Mouse (Mus musculus) MEL (cell line): Measurements from ENCODE around the gene Grip1. TPM values are rescaled to one million over a fixed set of nuclear protein-coding genes. Genes with fewer than 3 reads are reported as not detected.

ENCODE experiments used
- DNase-seq: peaks from one replicate; pipeline ENCODE4 v3.0.0; 2011; ENCODE audit warnings: low read depth, low spot score
- H3K27ac ChIP-seq: 2 replicates; pipeline ENCODE4 v1.5.1; 2012; ENCODE audit warnings: low read depth, mild to moderate bottlenecking, control low read depth, low read length, moderate library complexity; ENCODE audit not compliant: control insufficient read depth
- H3K27me3 ChIP-seq, 2 experiments: fragments of 150-350 bp in 1 of 2; sonication (generic) in 1 of 2; 2 replicates each; pipeline ENCODE4 v1.6.1; 2012; ENCODE audit warnings: low read length in 2 of 2, mild to moderate bottlenecking in 2 of 2, improper control_type of control experiment in 1 of 2, moderate library complexity in 1 of 2; ENCODE audit not compliant: insufficient read depth in 2 of 2, control insufficient read depth in 1 of 2
- H3K36me3 ChIP-seq, 2 experiments: 2 replicates each; pipeline ENCODE4 v1.6.1; 2012 to 2014; ENCODE audit warnings: low read length in 2 of 2, improper control_type of control experiment in 1 of 2, inconsistent platforms in 1 of 2, mild to moderate bottlenecking in 1 of 2; ENCODE audit not compliant: insufficient read depth in 2 of 2, control insufficient read depth in 1 of 2
- H3K4me1 ChIP-seq, 2 experiments: fragments of 150-350 bp in 1 of 2; sonication (generic) in 1 of 2; 2 replicates each; pipeline ENCODE4 v1.6.1; 2012; ENCODE audit warnings: low read length in 2 of 2, improper control_type of control experiment in 1 of 2, mild to moderate bottlenecking in 1 of 2; ENCODE audit not compliant: insufficient read depth in 2 of 2, control insufficient read depth in 1 of 2
- H3K4me3 ChIP-seq, 2 experiments: fragments of 150-350 bp in 1 of 2; sonication (generic) in 1 of 2; 2 replicates each; pipeline ENCODE4 v1.5.1; 2012; ENCODE audit warnings: low read depth in 2 of 2, low read length in 2 of 2, mild to moderate bottlenecking in 2 of 2, moderate library complexity in 2 of 2, control low read depth in 1 of 2, improper control_type of control experiment in 1 of 2; ENCODE audit not compliant: control insufficient read depth in 1 of 2, insufficient read depth in 1 of 2
- H3K79me2 ChIP-seq: 2 replicates; pipeline ENCODE4 v1.6.1; 2012; ENCODE audit warnings: mild to moderate bottlenecking, low read length, moderate library complexity; ENCODE audit not compliant: control insufficient read depth, poor library complexity, insufficient read depth
- H3K9ac ChIP-seq: 2 replicates; pipeline ENCODE4 v1.6.1; 2012; ENCODE audit warnings: low read depth, mild to moderate bottlenecking, control low read depth, low read length, moderate library complexity; ENCODE audit not compliant: control insufficient read depth, poor library complexity, severe bottlenecking
- H3K9me3 ChIP-seq: fragments of 150-350 bp; sonication (generic); replicated peaks from 2 replicates; pipeline ENCODE4 v1.6.1; 2012; ENCODE audit warnings: mild to moderate bottlenecking, low read length, improper control_type of control experiment, moderate library complexity; ENCODE audit not compliant: insufficient read depth
- BHLHE40 ChIP-seq: IDR thresholded peaks from 2 replicates; pipeline ENCODE4 v1.6.1; 2012; ENCODE audit warnings: low read depth, mild to moderate bottlenecking, inconsistent platforms, low read length, improper control_type of control experiment, borderline replicate concordance
- CHD1 ChIP-seq: IDR thresholded peaks from 2 replicates; pipeline ENCODE4 v1.6.1; 2012; ENCODE audit warnings: low read depth, mild to moderate bottlenecking, inconsistent platforms, low read length, improper control_type of control experiment
- CHD2 ChIP-seq: IDR thresholded peaks from 2 replicates; pipeline ENCODE4 v1.6.1; 2011; ENCODE audit warnings: low read length, improper control_type of control experiment
- ETS1 ChIP-seq: IDR thresholded peaks from 2 replicates; pipeline ENCODE4 v1.6.1; 2012; ENCODE audit warnings: low read depth, mild to moderate bottlenecking, inconsistent platforms, low read length, improper control_type of control experiment, moderate library complexity
- GABPA ChIP-seq: IDR thresholded peaks from 2 replicates; pipeline ENCODE4 v1.6.1; 2012; ENCODE audit warnings: low read depth, mild to moderate bottlenecking, inconsistent platforms, low read length, improper control_type of control experiment, moderate library complexity
- GATA1 ChIP-seq: IDR thresholded peaks from 2 replicates; pipeline ENCODE4 v1.6.1; 2011; ENCODE audit warnings: low read depth, low read length, improper control_type of control experiment
- JUND ChIP-seq: IDR thresholded peaks from 2 replicates; pipeline ENCODE4 v1.6.1; 2011; ENCODE audit warnings: low read depth, mild to moderate bottlenecking, improper control_type of control experiment, low read length
- KAT2A ChIP-seq: conservative IDR thresholded peaks from 2 replicates; pipeline ENCODE4 v1.6.1; 2012; ENCODE audit warnings: low read depth, low read length, improper control_type of control experiment, inconsistent platforms
- MAX ChIP-seq: IDR thresholded peaks from 2 replicates; pipeline ENCODE4 v1.6.1; 2011; ENCODE audit warnings: low read length, improper control_type of control experiment
- MXI1 ChIP-seq: IDR thresholded peaks from 2 replicates; pipeline ENCODE4 v1.6.1; 2011; ENCODE audit warnings: mild to moderate bottlenecking, low read depth, low read length, improper control_type of control experiment
- MYC ChIP-seq: IDR thresholded peaks from 2 replicates; pipeline ENCODE4 v1.6.1; 2011; ENCODE audit warnings: low read depth, mild to moderate bottlenecking, low read length, improper control_type of control experiment, moderate library complexity
- NELFE ChIP-seq: IDR thresholded peaks from 2 replicates; pipeline ENCODE4 v1.6.1; 2011; ENCODE audit warnings: low read depth, low read length, improper control_type of control experiment
- NRF1 ChIP-seq: IDR thresholded peaks from 2 replicates; pipeline ENCODE4 v1.6.1; 2014; ENCODE audit warnings: low read depth, mild to moderate bottlenecking, inconsistent platforms, low read length, improper control_type of control experiment, moderate library complexity; ENCODE audit not compliant: poor library complexity, insufficient read depth, severe bottlenecking
- POLR2AphosphoS2 ChIP-seq: IDR thresholded peaks from 2 replicates; pipeline ENCODE4 v1.6.1; 2011; ENCODE audit warnings: low read length, improper control_type of control experiment
- POLR2AphosphoS5 ChIP-seq: IDR thresholded peaks from 2 replicates; pipeline ENCODE4 v1.6.1; 2012; ENCODE audit warnings: low read depth, borderline replicate concordance, mild to moderate bottlenecking, inconsistent platforms, low read length, moderate library complexity, mixed read lengths
- SMC3 ChIP-seq: IDR thresholded peaks from 2 replicates; pipeline ENCODE4 v1.6.1; 2011; ENCODE audit warnings: low read depth, low read length, improper control_type of control experiment
- TBP ChIP-seq: IDR thresholded peaks from 2 replicates; pipeline ENCODE4 v1.8.0; 2011; ENCODE audit warnings: low read depth, low read length, improper control_type of control experiment
- TCF12 ChIP-seq: IDR thresholded peaks from 2 replicates; pipeline ENCODE4 v1.6.1; 2014; ENCODE audit warnings: low read depth, mild to moderate bottlenecking, inconsistent platforms, low read length, improper control_type of control experiment, moderate library complexity
- ZC3H11A ChIP-seq: IDR thresholded peaks from 2 replicates; pipeline ENCODE4 v1.6.1; 2012; ENCODE audit warnings: low read depth, mild to moderate bottlenecking, inconsistent platforms, low read length, improper control_type of control experiment
- ZKSCAN1 ChIP-seq: IDR thresholded peaks from 2 replicates; pipeline ENCODE4 v1.6.1; 2012; ENCODE audit warnings: low read depth, mild to moderate bottlenecking, inconsistent platforms, low read length, improper control_type of control experiment, moderate library complexity
- ZMIZ1 ChIP-seq: IDR thresholded peaks from 2 replicates; pipeline ENCODE4 v1.6.1; 2012; ENCODE audit warnings: low read depth, mild to moderate bottlenecking, inconsistent platforms, low read length, improper control_type of control experiment, moderate library complexity
- ZNF384 ChIP-seq: IDR thresholded peaks from 2 replicates; pipeline ENCODE4 v1.6.1; 2012; ENCODE audit warnings: low read depth, mild to moderate bottlenecking, inconsistent platforms, low read length, improper control_type of control experiment
- polyA plus RNA-seq, 2 experiments: library from polyadenylated mRNA; stranded (reverse) in 1 of 2; unstranded in 1 of 2; fragments of >175 nt in 1 of 2; fragments of >200 nt in 1 of 2; gene quantifications; 2 replicates each; pipeline versions ENCODE4 v1.2.1 to v1.2.4; 2012; ENCODE audit warnings: low replicate concordance in 2 of 2, low read depth in 1 of 2; ENCODE audit not compliant: insufficient read length in 2 of 2, insufficient read depth in 1 of 2, missing spikeins in 1 of 2
- total RNA-seq: library from RNA; depleted of rRNA; stranded (reverse); fragments of 300-350 nt; gene quantifications from 2 replicates; pipeline ENCODE4 v1.2.3, GENCODE M21; 2012

The Grip1 gene
- total and polyA plus RNA-seq, 3 experiments, result 0.04 TPM; not detected in 2

DNA sequence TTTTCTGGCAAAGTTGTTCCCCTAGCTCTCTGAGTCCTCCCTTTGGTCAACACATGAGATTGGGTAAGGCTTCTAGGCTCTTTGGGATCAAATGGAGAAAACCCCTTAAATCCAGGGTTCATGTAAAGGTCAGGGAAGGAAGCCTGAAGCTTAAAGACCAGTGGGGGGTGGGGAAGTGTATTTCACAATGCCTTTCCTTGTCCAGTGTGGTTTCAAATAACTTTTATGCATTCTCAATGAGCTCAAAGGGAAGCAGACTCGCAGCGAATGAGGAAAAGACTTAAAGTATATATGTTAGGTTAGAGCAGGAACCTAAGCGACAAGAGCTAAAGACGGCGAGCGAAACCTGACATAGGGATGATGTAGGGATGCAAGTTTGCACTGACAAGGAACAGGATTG, 131.0 kb downstream of the Grip1 start:
- Histone ChIP-seq H3K36me3 (no peaks in the 10 kb centered on the region), H3K4me1 (no peaks in the 10 kb centered on the region), H3K27me3 (no peaks in the 10 kb centered on the region), H3K79me2 (no peaks in the 10 kb centered on the region), H3K4me3 (no peak overlapping the region), H3K9ac (no peak overlapping the region), H3K27ac (no peak overlapping the region), H3K9me3 (no peaks in the 10 kb centered on the region)
- no peak for DNase-seq
- TF ChIP-seq GATA1, result no peak
- TF ChIP-seq TBP, result no peak
- no peak for TF ChIP-seq ETS1
- no peak for TF ChIP-seq BHLHE40
- TF ChIP-seq TCF12, result no peak
- TF ChIP-seq CHD2, result no peak
- TF ChIP-seq ZNF384, result no peak

DNA sequence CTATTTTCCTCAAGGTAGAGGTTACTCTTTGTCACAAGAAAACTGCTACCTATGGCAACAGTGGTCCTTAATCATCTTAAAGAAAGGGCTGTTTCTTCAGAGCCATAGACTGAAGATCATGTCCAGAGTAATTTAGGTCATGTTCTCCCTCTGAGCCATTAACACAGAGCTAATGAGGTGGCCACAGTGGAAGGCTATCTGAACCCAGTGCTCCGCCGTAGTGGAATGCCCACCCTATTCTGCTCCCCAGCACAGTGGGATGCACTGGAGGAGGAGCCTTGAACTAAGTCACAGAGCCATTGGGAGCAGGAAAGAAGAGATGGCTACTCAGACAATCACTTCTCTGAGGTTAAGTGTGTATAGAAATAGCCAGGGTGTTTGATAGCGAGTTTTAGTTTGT, 133.3 kb downstream of the Grip1 start:
- Histone ChIP-seq H3K4me3 (no peak overlapping the region), H3K27me3 (no peaks in the 10 kb centered on the region), H3K36me3 (no peaks in the 10 kb centered on the region), H3K27ac (no peak overlapping the region), H3K79me2 (no peaks in the 10 kb centered on the region), H3K9ac (no peak overlapping the region), H3K9me3 (no peaks in the 10 kb centered on the region), H3K4me1 (no peaks in the 10 kb centered on the region)
- no peak for TF ChIP-seq GATA1
- no peak for TF ChIP-seq NELFE
- no peak for TF ChIP-seq JUND
- TF ChIP-seq ZMIZ1, result no peak
- TF ChIP-seq POLR2AphosphoS2, result no peak
- no peak for TF ChIP-seq CHD1
- no peak for TF ChIP-seq KAT2A
- TF ChIP-seq NRF1, result no peak
- TF ChIP-seq MAX, result no peak
- TF ChIP-seq POLR2AphosphoS5, result no peak
- no peak for TF ChIP-seq MYC
- no peak for TF ChIP-seq GABPA
- no peak for TF ChIP-seq ZC3H11A
- no peak for TF ChIP-seq ZKSCAN1
- no peak for TF ChIP-seq MXI1
- no peak for TF ChIP-seq SMC3
- DNase-seq, result no peak
